Mouse (Mus musculus): ENCODE data around the gene Cyth1.

GRCm38 (mm10) chr11:118170333-118170732 is 78.1 kb downstream of the Cyth1 start:
- TF ChIP-seq EP300 (IDR thresholded peaks at IDR 0.05; ENCODE audit: low read length) (no peak), USF1 (IDR thresholded peaks at IDR 0.05; ENCODE audit: low read depth, low read length) (no peak), MYC (IDR thresholded peaks at IDR 0.05; ENCODE audit: low read depth, low read length) (no peak), CTCF (conservative IDR thresholded peaks at IDR 0.05 in 1 of 2, IDR thresholded peaks at IDR 0.05 in 1 of 2; ENCODE audit: low read depth in 2 of 2, low read length in 2 of 2) (no peak), ZKSCAN1 (IDR thresholded peaks at IDR 0.05; ENCODE audit: borderline replicate concordance, low read depth, low read length) (no peak), ELF1 (IDR thresholded peaks at IDR 0.05; ENCODE audit: low read depth, low read length) (no peak), USF2 (conservative IDR thresholded peaks at IDR 0.05; ENCODE audit: low read depth, low read length) (no peak)
